Comparison of ENCODE assay signal across 17 mouse cellular contexts in genomic region chr15:79262786-79263309, GRCm38 (mm10). TPM values are rescaled to one million over a fixed set of nuclear protein-coding genes. Genes with fewer than 3 reads are reported as not detected.
DNase-seq lines count a peak whose midpoint lies in the region; ATAC-seq and TF ChIP-seq lines count a peak whose summit lies in the region.
"Had no signal": no experiment of that assay in that cellular context is flagged by ENCODE, and none has a peak within 500 bp of the region (broad histone marks: within the 10 kb centered on the region; RNA-seq: fewer than 3 reads in every experiment).

No protein-coding gene starts in this region.

- no peaks in the 10 kb centered on the region for H3K9me3 ChIP-seq in heart, embryonic 16.5 days (replicated peaks; ENCODE audit: control insufficient read depth, low read length)
- no peaks in the 10 kb centered on the region for H3K9me3 ChIP-seq in neural tube, embryonic 13.5 days
- H3K9me3 ChIP-seq: intestine, embryonic 15.5 days; stomach, embryonic 15.5 days had no signal

- WGBS in heart, embryonic 16.5 days = 83% methylated on average over 3 of the region's 3 CpGs
- WGBS in heart, adult 2 months = 93% methylated on average over 3 of the region's 3 CpGs
- 93% methylated on average over 3 of the region's 3 CpGs for WGBS in neural tube, embryonic 13.5 days

- H3K79me2 ChIP-seq in heart, adult 2 months (replicated peaks; ENCODE audit: control insufficient read depth, insufficient read depth, low read length) = no peaks in the 10 kb centered on the region

- peaks cover 10% of the 10 kb centered on the region for H3K4me1 ChIP-seq in heart, embryonic 16.5 days (ENCODE audit: control insufficient read depth, insufficient read depth, low read length)
- H3K4me1 ChIP-seq in heart, adult 2 months (ENCODE audit: control insufficient read depth, insufficient read depth, low read length) = no peaks in the 10 kb centered on the region
- peaks cover 19% of the 10 kb centered on the region for H3K4me1 ChIP-seq in neural tube, embryonic 13.5 days (replicated peaks)

- peak overlapping the region; percentile 81 for H3K27ac ChIP-seq in gastrocnemius, adult 2 months
- peak overlapping the region; percentile 20; the same call in 1 of the 2 replicates for H3K27ac ChIP-seq in heart, embryonic 16.5 days (ENCODE audit: low read length)
- H3K27ac ChIP-seq in heart, adult 2 months = no peak overlapping the region
- H3K27ac ChIP-seq in neural tube, embryonic 13.5 days (replicated peaks) = no peak overlapping the region
- H3K27ac ChIP-seq: intestine, embryonic 15.5 days; stomach, embryonic 15.5 days had no signal

- no peak for ATAC-seq in heart, embryonic 16.5 days (replicated peaks; ENCODE audit: extremely low read depth, insufficient read depth, low FRiP score)
- ATAC-seq in neural tube, embryonic 13.5 days (ENCODE audit: low read depth) = no peak
- no peak for ATAC-seq in CD4-positive, CD25-positive, alpha-beta regulatory T cell, adult 4 months
- ATAC-seq: forebrain, embryonic 16.5 days; intestine, embryonic 15.5 days had no signal

- H3K4me2 ChIP-seq in heart, embryonic 16.5 days (ENCODE audit: low read depth, low read length) = no peak overlapping the region; the same call in 1 of the 2 replicates
- 0 out of 2 replicates have a peak overlapping the region, but pooled peaks have one; percentile 99 for H3K4me2 ChIP-seq in neural tube, embryonic 13.5 days

- peaks cover 16% of the 10 kb centered on the region for H3K27me3 ChIP-seq in heart, embryonic 16.5 days (ENCODE audit: control insufficient read depth, insufficient read depth, low read length)
- H3K27me3 ChIP-seq in heart, adult 2 months (ENCODE audit: control insufficient read depth, insufficient read depth, low read length) = peaks cover 5% of the 10 kb centered on the region; the same call in 1 of the 2 replicates
- peaks cover 64% of the 10 kb centered on the region for H3K27me3 ChIP-seq in neural tube, embryonic 13.5 days

- intact Hi-C loops in gastrocnemius, adult 2 months (cut with DNase I) = no loop called here
- intact Hi-C loops in gastrocnemius, postnatal 14 days (cut with DNase I; ENCODE audit: low total_unique reads) = no loop called here
- intact Hi-C loops in heart, adult 2 months (cut with DNase I) = no loop called here

- TF ChIP-seq POLR2A in heart, adult 2 months (IDR thresholded peaks at IDR 0.05; ENCODE audit: insufficient read depth, low read depth, low read length) = no peak

- no peak for DNase-seq in gastrocnemius, adult 2 months
- DNase-seq in gastrocnemius, postnatal 14 days = no peak
- DNase-seq in heart, adult 2 months = no peak
- no peak for DNase-seq in neural tube, embryonic 10.5 days (ENCODE audit: extremely low spot score, low spot score)
- DNase-seq: cerebellum, adult 11-12 months; cerebellum, postnatal 25 days; heart, postnatal 4 days; lung, adult 2 months; thymus, adult 2 months had no signal

- TF ChIP-seq CTCF in gastrocnemius, adult 2 months (IDR thresholded peaks at IDR 0.05) = no peak
- TF ChIP-seq CTCF in heart, adult 2 months (IDR thresholded peaks at IDR 0.05) = no peak

- H3K9ac ChIP-seq in heart, embryonic 16.5 days (ENCODE audit: low read length) = peak overlapping the region; percentile 28; the same call in 1 of the 2 replicates
- no peak overlapping the region for H3K9ac ChIP-seq in heart, adult 2 months (ENCODE audit: low read depth, low read length)
- peak overlapping the region; percentile 23; the same call in 1 of the 2 replicates for H3K9ac ChIP-seq in neural tube, embryonic 13.5 days
- H3K9ac ChIP-seq: intestine, embryonic 15.5 days; stomach, embryonic 15.5 days had no signal

- no peaks in the 10 kb centered on the region for H3K36me3 ChIP-seq in heart, embryonic 16.5 days (ENCODE audit: control insufficient read depth, insufficient read depth)
- H3K36me3 ChIP-seq in heart, adult 2 months (ENCODE audit: control insufficient read depth, insufficient read depth, low read length) = no peaks in the 10 kb centered on the region
- H3K36me3 ChIP-seq in neural tube, embryonic 13.5 days = no peaks in the 10 kb centered on the region
- H3K36me3 ChIP-seq: intestine, embryonic 15.5 days; stomach, embryonic 15.5 days had no signal

- no peak for TF ChIP-seq EP300 in heart, adult 2 months (IDR thresholded peaks at IDR 0.05; ENCODE audit: insufficient read depth, low read depth, low read length)

- peak overlapping the region; percentile 83 for H3K4me3 ChIP-seq in gastrocnemius, adult 2 months
- H3K4me3 ChIP-seq in heart, embryonic 16.5 days (ENCODE audit: low read length) = no peak overlapping the region
- no peak overlapping the region for H3K4me3 ChIP-seq in heart, adult 2 months
- no peak overlapping the region for H3K4me3 ChIP-seq in neural tube, embryonic 13.5 days
- H3K4me3 ChIP-seq: erythroblast, embryonic 14.5 days had no signal

RNA-seq across cellular contexts. Expression of gene Slc16a8, which starts 8.3 kb away (rescaled TPM):
- total RNA-seq in gastrocnemius, adult 2 months (2021) = under 1 TPM; 0.13 to 0.53 TPM
- under 1 TPM; 0.12 to 0.38 TPM for total RNA-seq in gastrocnemius, postnatal 14 days (2021)
- polyA plus RNA-seq in heart, embryonic 16.5 days (2015; fragmentation: Nextera tagmentation; extraction: Ambion mirVana) = 0.47 and 0.95 TPM in 2 replicates
- under 1 TPM; 0.16 to 0.39 TPM for total RNA-seq in heart, adult 2 months (2021)
- polyA plus RNA-seq in heart, adult 2 months (2012; rRNA removed) = 0.12 and 0.57 TPM in 2 replicates
- polyA plus RNA-seq in neural tube, embryonic 13.5 days (2015; fragmentation: Nextera tagmentation; extraction: Ambion mirVana) = 0.43 and 0.50 TPM in 2 replicates
- not detected for polyA plus RNA-seq in CD4-positive, CD25-positive, alpha-beta regulatory T cell, adult 4 months (2017; shearing (Covaris generic))
- total RNA-seq: liver, adult 2 months had no signal
- polyA plus RNA-seq: erythroblast, embryonic 14.5 days; liver, adult 2 months had no signal

RNA-seq across cellular contexts. Expression of gene Baiap2l2, which starts 22.5 kb away (rescaled TPM):
- total RNA-seq in gastrocnemius, adult 2 months (2021) = 1 to 10 TPM; 3.1 to 3.2 TPM
- total RNA-seq in gastrocnemius, postnatal 14 days (2021) = 1 to 10 TPM in 1 of 2 experiments, under 1 TPM in 1; 0.69 to 4.0 TPM
- polyA plus RNA-seq in heart, embryonic 16.5 days (2015; fragmentation: Nextera tagmentation; extraction: Ambion mirVana) = 14.2 and 17.3 TPM in 2 replicates
- total RNA-seq in heart, adult 2 months (2021) = under 1 TPM; 0.78 to 0.84 TPM
- polyA plus RNA-seq in heart, adult 2 months (2012; rRNA removed) = 0.70 and 2.9 TPM in 2 replicates
- 2.7 TPM in 2 replicates for polyA plus RNA-seq in neural tube, embryonic 13.5 days (2015; fragmentation: Nextera tagmentation; extraction: Ambion mirVana)
- polyA plus RNA-seq in CD4-positive, CD25-positive, alpha-beta regulatory T cell, adult 4 months (2017; shearing (Covaris generic)) = not detected
- total RNA-seq: liver, adult 2 months had no signal
- polyA plus RNA-seq: erythroblast, embryonic 14.5 days had no signal

RNA-seq across cellular contexts. Expression of gene Gm49486, which starts 33.7 kb away (rescaled TPM):
- total RNA-seq in gastrocnemius, adult 2 months (2021) = 1 to 10 TPM in 1 of 2 experiments, under 1 TPM in 1; 0.10 to 1.0 TPM
- under 1 TPM; 0.29 to 0.38 TPM for total RNA-seq in gastrocnemius, postnatal 14 days (2021)
- 0.63 and 0.67 TPM in 2 replicates for polyA plus RNA-seq in heart, embryonic 16.5 days (2015; fragmentation: Nextera tagmentation; extraction: Ambion mirVana)
- total RNA-seq in heart, adult 2 months (2021) = 1 to 10 TPM in 1 of 2 experiments, under 1 TPM in 1; 0.61 to 1.4 TPM
- 0.39 and 0.59 TPM in 2 replicates for polyA plus RNA-seq in heart, adult 2 months (2012; rRNA removed)
- 1.7 and 2.0 TPM in 2 replicates for polyA plus RNA-seq in neural tube, embryonic 13.5 days (2015; fragmentation: Nextera tagmentation; extraction: Ambion mirVana)
- under 1 TPM in 1 of 2 experiments, not detected in 1; 0.52 TPM for polyA plus RNA-seq in CD4-positive, CD25-positive, alpha-beta regulatory T cell, adult 4 months (2017; shearing (Covaris generic))
- total RNA-seq: liver, adult 2 months had no signal
- polyA plus RNA-seq: erythroblast, embryonic 14.5 days; liver, adult 2 months had no signal

RNA-seq across cellular contexts. Expression of gene Pick1, which starts 33.9 kb away (rescaled TPM):
- total RNA-seq in gastrocnemius, adult 2 months (2021) = 10 to 100 TPM; 33.6 to 35.0 TPM
- total RNA-seq in gastrocnemius, postnatal 14 days (2021) = 10 to 100 TPM; 22.3 to 26.3 TPM
- polyA plus RNA-seq in heart, embryonic 16.5 days (2015; fragmentation: Nextera tagmentation; extraction: Ambion mirVana) = 36.5 and 37.9 TPM in 2 replicates
- 10 to 100 TPM; 21.3 to 24.0 TPM for total RNA-seq in heart, adult 2 months (2021)
- polyA plus RNA-seq in heart, adult 2 months (2012; rRNA removed) = 27.7 and 35.5 TPM in 2 replicates
- 75.0 and 88.0 TPM in 2 replicates for polyA plus RNA-seq in neural tube, embryonic 13.5 days (2015; fragmentation: Nextera tagmentation; extraction: Ambion mirVana)
- 10 to 100 TPM in 1 of 2 experiments, 1 to 10 TPM in 1; 6.0 to 10.5 TPM for polyA plus RNA-seq in CD4-positive, CD25-positive, alpha-beta regulatory T cell, adult 4 months (2017; shearing (Covaris generic))

Comparison
In these comparisons a context has a peak if more than half of its experiments do, and no peak if none do; other contexts are left out.
1. H3K27ac ChIP-seq: peak in gastrocnemius, adult 2 months (single experiment) and heart, embryonic 16.5 days (single experiment); none in heart, adult 2 months (single experiment) and neural tube, embryonic 13.5 days (single experiment).